Comparison of ENCODE assay signal across 8 mouse cellular contexts in genomic region chr4:59096393-59096792, GRCm38 (mm10). TPM values are rescaled to one million over a fixed set of nuclear protein-coding genes. Genes with fewer than 3 reads are reported as not detected.
DNase-seq lines count a peak whose midpoint lies in the region; ATAC-seq and TF ChIP-seq lines count a peak whose summit lies in the region.

No protein-coding gene starts in this region.

- ATAC-seq in embryonic facial prominence, embryonic 13.5 days (ENCODE audit: insufficient number of reproducible peaks, insufficient read depth, low FRiP score, low TSS enrichment, low read depth) = peak; percentile 69
- peak; percentile 70; the same call in 1 of the 2 replicates for ATAC-seq in kidney, embryonic 15.5 days (replicated peaks; ENCODE audit: low FRiP score)
- peak; percentile 61; the same call in 1 of the 2 replicates for ATAC-seq in limb, embryonic 13.5 days (ENCODE audit: low FRiP score, low read depth)
- peak; percentile 95 for ATAC-seq in stomach, postnatal 0 days (ENCODE audit: low FRiP score, low TSS enrichment)

- peak; percentile 99 for TF ChIP-seq CTCF in stomach, postnatal 0 days (IDR thresholded peaks at IDR 0.05; ENCODE audit: low read depth)

- no peaks in the 10 kb centered on the region for H3K27me3 ChIP-seq in embryonic facial prominence, embryonic 13.5 days
- peaks cover 4% of the 10 kb centered on the region for H3K27me3 ChIP-seq in kidney, embryonic 15.5 days
- H3K27me3 ChIP-seq in limb, embryonic 13.5 days = 0 out of 2 replicates have a peak, but pooled peaks cover 2% of the 10 kb centered on the region
- no peaks in the 10 kb centered on the region for H3K27me3 ChIP-seq in stomach, postnatal 0 days (ENCODE audit: control insufficient read depth, insufficient read depth, low read length)

- no peaks in the 10 kb centered on the region for H3K9me3 ChIP-seq in embryonic facial prominence, embryonic 13.5 days
- H3K9me3 ChIP-seq in kidney, embryonic 15.5 days (replicated peaks) = no peaks in the 10 kb centered on the region
- no peaks in the 10 kb centered on the region for H3K9me3 ChIP-seq in limb, embryonic 13.5 days
- no peaks in the 10 kb centered on the region for H3K9me3 ChIP-seq in stomach, postnatal 0 days (ENCODE audit: control insufficient read depth, low read length)

- no peak for TF ChIP-seq EP300 in stomach, postnatal 0 days (optimal IDR thresholded peaks at IDR 0.05)

- DNase-seq in CD4-positive helper T cell, adult 2 months (ENCODE audit: low read depth, low spot score) = peak; percentile 64
- DNase-seq in adrenal gland, postnatal 4 days (ENCODE audit: low spot score in 2 of 2) = peak; percentile 10 to 50
- peak; percentile 90 for DNase-seq in heart, adult 8-10 months (ENCODE audit: low spot score)
- peak; percentile 46 to 63 for DNase-seq in natural killer cell, adult 2 months (ENCODE audit: low spot score in 2 of 2)
- peak; percentile 79 for DNase-seq in stomach, postnatal 0 days (ENCODE audit: low spot score)

- H3K4me1 ChIP-seq in embryonic facial prominence, embryonic 13.5 days = no peaks in the 10 kb centered on the region
- H3K4me1 ChIP-seq in kidney, embryonic 15.5 days = no peaks in the 10 kb centered on the region
- H3K4me1 ChIP-seq in limb, embryonic 13.5 days = no peaks in the 10 kb centered on the region
- H3K4me1 ChIP-seq in stomach, postnatal 0 days (replicated peaks; ENCODE audit: control insufficient read depth, insufficient read depth) = no peaks in the 10 kb centered on the region

- H3K27ac ChIP-seq in embryonic facial prominence, embryonic 13.5 days = no peak overlapping the region
- no peak overlapping the region for H3K27ac ChIP-seq in kidney, embryonic 15.5 days
- no peak overlapping the region for H3K27ac ChIP-seq in limb, embryonic 13.5 days
- no peak overlapping the region for H3K27ac ChIP-seq in stomach, postnatal 0 days (replicated peaks)

- no peaks in the 10 kb centered on the region for H3K36me3 ChIP-seq in embryonic facial prominence, embryonic 13.5 days
- no peaks in the 10 kb centered on the region for H3K36me3 ChIP-seq in kidney, embryonic 15.5 days
- no peaks in the 10 kb centered on the region for H3K36me3 ChIP-seq in limb, embryonic 13.5 days
- no peaks in the 10 kb centered on the region for H3K36me3 ChIP-seq in stomach, postnatal 0 days (ENCODE audit: control insufficient read depth, insufficient read depth, low read length)

- no peak overlapping the region for H3K4me2 ChIP-seq in embryonic facial prominence, embryonic 13.5 days
- H3K4me2 ChIP-seq in kidney, embryonic 15.5 days = no peak overlapping the region
- no peak overlapping the region for H3K4me2 ChIP-seq in limb, embryonic 13.5 days (replicated peaks)
- no peak overlapping the region for H3K4me2 ChIP-seq in stomach, postnatal 0 days (replicated peaks; ENCODE audit: low read depth)

- no peak overlapping the region for H3K9ac ChIP-seq in embryonic facial prominence, embryonic 13.5 days
- no peak overlapping the region for H3K9ac ChIP-seq in kidney, embryonic 15.5 days
- no peak overlapping the region for H3K9ac ChIP-seq in limb, embryonic 13.5 days
- no peak overlapping the region for H3K9ac ChIP-seq in stomach, postnatal 0 days (ENCODE audit: low read length)

- no peak overlapping the region for H3K4me3 ChIP-seq in embryonic facial prominence, embryonic 13.5 days
- no peak overlapping the region for H3K4me3 ChIP-seq in kidney, embryonic 15.5 days (replicated peaks)
- H3K4me3 ChIP-seq in limb, embryonic 13.5 days = no peak overlapping the region
- H3K4me3 ChIP-seq in stomach, postnatal 0 days (ENCODE audit: low read depth, low read length) = no peak overlapping the region

RNA-seq across cellular contexts. Expression of gene AI481877, which starts 42.4 kb away (rescaled TPM):
- total RNA-seq in adrenal gland, postnatal 4 days (2021) = under 1 TPM in 1 of 2 experiments, not detected in 1; 0.17 TPM
- polyA plus RNA-seq in embryonic facial prominence, embryonic 13.5 days (2015; fragmentation: Nextera tagmentation; extraction: Ambion mirVana) = not detected in 2 replicates
- not detected for total RNA-seq in heart, adult 8-10 months (2022)
- not detected in 2 replicates for polyA plus RNA-seq in kidney, embryonic 15.5 days (2015; fragmentation: Nextera tagmentation; extraction: Ambion mirVana)
- not detected in 2 replicates for polyA plus RNA-seq in limb, embryonic 13.5 days (2015; fragmentation: Nextera tagmentation; extraction: Ambion mirVana)
- 1.2 and 1.4 TPM in 2 replicates for polyA plus RNA-seq in stomach, postnatal 0 days (2015; fragmentation: Nextera tagmentation; extraction: Ambion mirVana)

Comparison
In these comparisons a context has a peak if more than half of its experiments do, and no peak if none do; other contexts are left out.
1. DNase-seq: peak in every context shown above with its lines; median percentile 90 in heart, adult 8-10 months; 79 in stomach, postnatal 0 days; 64 in CD4-positive helper T cell, adult 2 months; 54 in natural killer cell, adult 2 months; 30 in adrenal gland, postnatal 4 days.